Mouse (Mus musculus) CH12F3 (cell line): ENCODE measurements around the gene Kcnn1.

Source experiments
- in situ Hi-C: fragments of 300-500 bp; cut with MboI; formaldehyde crosslinking; loops from 2 replicates; pipeline ENCODE4 v1.14.3; 2020; ENCODE audit warnings: low sequenced_read_pairs

Kcnn1 gene

DNA sequence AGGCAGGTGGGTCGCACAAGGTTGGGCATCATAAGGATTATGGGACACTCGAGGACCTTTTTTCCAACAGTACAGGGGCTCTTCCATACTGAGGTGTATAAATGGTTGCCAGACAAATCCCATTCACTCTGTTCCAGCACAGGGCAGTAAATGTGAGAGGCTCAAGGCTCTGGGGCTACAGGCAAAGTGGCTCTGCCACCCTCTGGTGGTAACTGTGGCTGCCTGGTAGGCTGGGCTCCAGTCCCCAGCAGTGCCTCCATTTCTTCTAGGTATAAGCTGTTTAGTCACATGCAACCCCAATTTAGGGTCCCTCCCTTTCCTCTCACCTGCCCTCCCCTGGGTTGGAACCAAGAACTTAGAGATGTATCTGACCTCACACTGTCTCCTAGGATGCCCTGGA is 67.7 kb downstream of the Kcnn1 start:
- in situ Hi-C loops = no loop called here

DNA sequence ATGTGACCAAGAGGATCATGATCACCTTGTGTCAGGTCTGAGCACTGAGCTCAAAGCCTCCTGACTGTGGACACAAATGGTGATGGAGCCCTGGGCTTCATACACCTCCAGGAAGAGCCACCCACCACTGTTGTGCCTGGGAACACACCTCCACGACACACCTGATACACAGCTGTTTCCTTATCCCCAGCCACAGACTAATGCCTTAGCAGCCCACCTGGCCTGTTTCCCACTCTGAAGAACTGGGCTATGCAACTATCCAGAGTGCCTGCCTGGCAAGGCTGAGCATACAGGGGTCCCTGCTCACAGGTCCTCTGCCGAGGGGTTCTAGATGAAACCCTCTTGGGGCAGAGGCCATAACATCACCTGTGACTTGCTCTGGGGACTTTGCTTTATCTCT is 68.8 kb downstream of the Kcnn1 start:
- in situ Hi-C loops = no loop called here

DNA sequence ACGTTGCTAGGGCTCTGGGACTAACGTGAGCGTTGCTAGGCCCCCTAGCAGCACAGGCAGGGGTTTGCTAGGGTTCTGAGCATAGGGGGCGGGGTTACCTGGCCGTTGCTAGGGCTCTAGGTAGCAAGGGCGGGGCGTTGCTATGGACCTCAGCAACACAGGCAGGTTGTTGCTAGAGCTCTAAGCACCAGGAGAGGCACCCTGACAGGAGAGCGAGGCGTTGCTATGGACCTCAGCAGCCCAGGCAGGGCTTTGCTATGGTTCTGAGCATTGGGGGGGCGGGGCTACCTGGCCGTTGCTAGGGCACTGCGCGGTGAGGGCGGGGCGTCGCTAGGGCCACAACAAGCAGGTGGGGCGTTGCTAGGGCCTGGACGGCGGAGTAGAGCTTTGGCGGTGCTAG is 70.4 kb downstream of the Kcnn1 start:
- in situ Hi-C loops = no loop called here
